Mouse (Mus musculus) stomach, embryonic 14.5 days (tissue): ENCODE data around the gene Fam243. TPM values are rescaled to one million over a fixed set of nuclear protein-coding genes. Genes with fewer than 3 reads are reported as not detected.

Experiments
- ATAC-seq: fragments of 200-750 bp; cut with Nextera tagmentation; 2 replicates; pipeline ENCODE4 v1.8.0; 2017; ENCODE audit warnings: low read depth, moderate TSS enrichment; ENCODE audit not compliant: insufficient number of reproducible peaks, insufficient read depth, low FRiP score
- H3K27ac ChIP-seq: fragments of 300-500 bp; sonication (generic); 2 replicates; pipeline ENCODE4 v1.5.1; 2014; ENCODE audit warnings: mild to moderate bottlenecking, low read length, moderate library complexity, mixed read lengths
- H3K27me3 ChIP-seq: fragments of 300-500 bp; sonication (generic); 2 replicates; pipeline ENCODE4 v1.6.1; 2014; ENCODE audit warnings: low read length, control low read depth, mixed read lengths; ENCODE audit not compliant: control insufficient read depth, insufficient read depth
- H3K36me3 ChIP-seq: fragments of 300-500 bp; sonication (generic); 2 replicates; pipeline ENCODE4 v1.6.1; 2014; ENCODE audit warnings: mild to moderate bottlenecking, control low read depth, low read length, moderate library complexity, mixed read lengths; ENCODE audit not compliant: control insufficient read depth, insufficient read depth
- H3K4me1 ChIP-seq: fragments of 300-500 bp; sonication (generic); 2 replicates; pipeline ENCODE4 v1.6.1; 2014; ENCODE audit warnings: low read length, control low read depth, mixed read lengths; ENCODE audit not compliant: control insufficient read depth, insufficient read depth
- H3K4me2 ChIP-seq: fragments of 300-500 bp; sonication (generic); replicated peaks from 2 replicates; pipeline ENCODE4 v1.6.1; 2014; ENCODE audit warnings: low read depth, low read length, control low read depth
- H3K4me3 ChIP-seq: fragments of 300-500 bp; sonication (generic); 2 replicates; pipeline ENCODE4 v1.5.1; 2014; ENCODE audit warnings: low read depth, low read length, control low read depth
- H3K9ac ChIP-seq: fragments of 300-500 bp; sonication (generic); replicated peaks from 2 replicates; pipeline ENCODE4 v1.6.1; 2014; ENCODE audit warnings: low read depth, mild to moderate bottlenecking, control low read depth, low read length, moderate library complexity, mixed read lengths
- H3K9me3 ChIP-seq: fragments of 300-500 bp; sonication (generic); 2 replicates; pipeline ENCODE4 v1.6.1; 2016; ENCODE audit warnings: low read depth, low read length, control low read depth; ENCODE audit not compliant: control insufficient read depth
- WGBS: fragments of 180-500 bp; shearing (Covaris S2); extraction: QIAGEN DNeasy Blood & Tissue Kit; methylation state at CpG from one replicate; pipeline ENCODE4 v1.1.7; 2014; 5-methylcytosine and 5-hydroxymethylcytosine counted together
- polyA plus RNA-seq: library from polyadenylated mRNA; unstranded; fragments of >200 nt; fragmentation: Nextera tagmentation; extraction: Ambion mirVana; gene quantifications from 2 replicates; pipeline ENCODE4 v1.2.1, GENCODE M21; 2014

Gene Fam243
- polyA plus RNA-seq, 1 experiment from 2014 or later = not detected

- H3K36me3 ChIP-seq = no peaks in the 10 kb centered on the region
- WGBS = 47% methylated on average over 9 of the region's 9 CpGs
- no peak for ATAC-seq
- H3K4me1 ChIP-seq = 0 out of 2 replicates have a peak, but pooled peaks cover 4% of the 10 kb centered on the region
- H3K27ac ChIP-seq = no peak overlapping the region
- no peaks in the 10 kb centered on the region for H3K9me3 ChIP-seq
- H3K4me2 ChIP-seq = no peak overlapping the region
- no peaks in the 10 kb centered on the region for H3K27me3 ChIP-seq
- no peak overlapping the region for H3K9ac ChIP-seq
- H3K4me3 ChIP-seq = no peak overlapping the region
These were observed 13.4 kb upstream of the Fam243 start for GRCm38 (mm10) chr16:92334600-92334999.

DNA sequence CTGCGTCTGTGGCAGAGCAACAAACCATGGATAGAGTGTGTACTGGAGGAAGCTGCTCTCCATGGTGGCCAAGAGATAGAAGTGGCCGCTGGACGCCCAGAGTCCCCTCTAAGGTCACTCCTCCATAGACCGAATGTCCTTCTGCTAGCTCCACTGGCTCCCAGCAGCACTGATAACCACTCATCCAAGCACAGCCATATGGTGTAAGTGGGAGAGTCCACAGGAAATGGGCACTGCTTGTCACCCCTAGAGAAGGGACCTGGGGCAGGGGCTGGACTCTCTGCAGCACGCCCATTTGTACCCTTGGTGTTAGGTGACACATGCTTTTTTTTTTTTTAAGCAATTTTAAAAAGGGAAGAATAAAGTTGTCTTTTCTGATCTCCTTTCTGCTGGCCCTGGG is 9.7 kb upstream of the Fam243 start:
- Histone ChIP-seq H3K9ac (no peak overlapping the region), H3K4me3 (no peak overlapping the region), H3K36me3 (no peaks in the 10 kb centered on the region), H3K4me1 (0 out of 2 replicates have a peak, but pooled peaks cover 4% of the 10 kb centered on the region), H3K27me3 (no peaks in the 10 kb centered on the region), H3K27ac (no peak overlapping the region), H3K4me2 (no peak overlapping the region), H3K9me3 (no peaks in the 10 kb centered on the region)
- WGBS = 81% methylated on average over 5 of the region's 5 CpGs
- ATAC-seq = no peak

DNA sequence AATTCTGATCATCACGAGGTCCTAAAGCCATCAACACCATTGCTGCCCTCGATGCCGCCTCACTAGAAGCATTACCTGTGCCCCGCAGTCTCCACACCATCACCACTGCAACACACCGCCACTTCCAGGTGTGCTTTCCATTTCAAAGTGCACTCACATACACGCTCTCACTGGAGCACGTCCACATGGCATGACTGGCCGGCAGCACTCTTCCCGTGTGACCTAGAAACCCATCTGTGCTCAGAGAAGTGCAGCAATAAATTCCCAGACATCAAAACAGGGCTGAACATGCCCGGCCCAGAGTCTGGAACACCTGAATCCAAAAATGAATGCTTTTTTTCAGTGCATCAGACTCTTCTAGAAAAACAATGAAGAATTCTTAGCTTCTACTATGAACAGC is 6.7 kb upstream of the Fam243 start:
- no peaks in the 10 kb centered on the region for H3K27me3 ChIP-seq
- no peak overlapping the region for H3K27ac ChIP-seq
- H3K4me3 ChIP-seq = no peak overlapping the region
- H3K36me3 ChIP-seq = no peaks in the 10 kb centered on the region
- no peak overlapping the region for H3K9ac ChIP-seq
- ATAC-seq = no peak
- H3K4me2 ChIP-seq = no peak overlapping the region
- WGBS = 85% methylated on average over 10 of the region's 10 CpGs
- H3K4me1 ChIP-seq = 0 out of 2 replicates have a peak, but pooled peaks cover 3% of the 10 kb centered on the region
- H3K9me3 ChIP-seq = no peaks in the 10 kb centered on the region

- Histone ChIP-seq H3K27ac (no peak overlapping the region), H3K4me2 (no peak overlapping the region), H3K9ac (no peak overlapping the region), H3K4me1 (0 out of 2 replicates have a peak, but pooled peaks cover 3% of the 10 kb centered on the region), H3K9me3 (no peaks in the 10 kb centered on the region), H3K27me3 (no peaks in the 10 kb centered on the region), H3K4me3 (no peak overlapping the region), H3K36me3 (no peaks in the 10 kb centered on the region)
- 65% methylated on average over 1 of the region's 1 CpGs for WGBS
- ATAC-seq = no peak
These were observed 3.8 kb upstream of the Fam243 start for GRCm38 (mm10) chr16:92325062-92325406.

- Histone ChIP-seq H3K4me2 (no peak overlapping the region), H3K27ac (no peak overlapping the region), H3K9me3 (no peaks in the 10 kb centered on the region), H3K27me3 (no peaks in the 10 kb centered on the region), H3K4me1 (0 out of 2 replicates have a peak, but pooled peaks cover 3% of the 10 kb centered on the region), H3K36me3 (no peaks in the 10 kb centered on the region), H3K9ac (no peak overlapping the region), H3K4me3 (no peak overlapping the region)
- 0 out of 2 replicates have a peak, but pooled peaks have one; percentile 28 for ATAC-seq
- 46% methylated on average over 7 of the region's 7 CpGs for WGBS
These were observed 3.2 kb upstream of the Fam243 start for GRCm38 (mm10) chr16:92324309-92325061.

DNA sequence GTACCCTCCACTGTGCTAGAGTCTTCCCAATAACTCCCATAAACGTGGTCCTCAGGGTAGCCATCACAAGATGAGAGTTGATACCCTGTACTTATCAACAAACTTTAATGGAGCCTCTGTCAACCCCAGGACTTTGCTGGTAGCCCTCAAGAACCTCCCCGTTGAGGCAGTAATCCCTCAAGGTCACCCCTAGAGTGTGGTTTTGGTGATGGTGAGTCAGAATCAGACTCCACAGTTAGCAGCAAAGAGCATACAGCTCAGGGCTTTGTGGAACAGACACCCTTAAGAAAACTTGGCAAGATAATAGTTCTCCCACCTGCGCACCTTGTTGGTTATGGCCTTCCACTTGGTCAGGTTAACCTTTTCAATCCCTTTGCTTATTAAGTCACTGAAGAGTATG is 880 bp downstream of the Fam243 start:
- Histone ChIP-seq H3K9me3 (no peaks in the 10 kb centered on the region), H3K4me3 (no peak overlapping the region), H3K27me3 (no peaks in the 10 kb centered on the region), H3K4me2 (no peak overlapping the region), H3K4me1 (0 out of 2 replicates have a peak, but pooled peaks cover 3% of the 10 kb centered on the region), H3K36me3 (no peaks in the 10 kb centered on the region), H3K27ac (no peak overlapping the region), H3K9ac (no peak overlapping the region)
- no peak for ATAC-seq
- WGBS = 82% methylated on average over 3 of the region's 3 CpGs

DNA sequence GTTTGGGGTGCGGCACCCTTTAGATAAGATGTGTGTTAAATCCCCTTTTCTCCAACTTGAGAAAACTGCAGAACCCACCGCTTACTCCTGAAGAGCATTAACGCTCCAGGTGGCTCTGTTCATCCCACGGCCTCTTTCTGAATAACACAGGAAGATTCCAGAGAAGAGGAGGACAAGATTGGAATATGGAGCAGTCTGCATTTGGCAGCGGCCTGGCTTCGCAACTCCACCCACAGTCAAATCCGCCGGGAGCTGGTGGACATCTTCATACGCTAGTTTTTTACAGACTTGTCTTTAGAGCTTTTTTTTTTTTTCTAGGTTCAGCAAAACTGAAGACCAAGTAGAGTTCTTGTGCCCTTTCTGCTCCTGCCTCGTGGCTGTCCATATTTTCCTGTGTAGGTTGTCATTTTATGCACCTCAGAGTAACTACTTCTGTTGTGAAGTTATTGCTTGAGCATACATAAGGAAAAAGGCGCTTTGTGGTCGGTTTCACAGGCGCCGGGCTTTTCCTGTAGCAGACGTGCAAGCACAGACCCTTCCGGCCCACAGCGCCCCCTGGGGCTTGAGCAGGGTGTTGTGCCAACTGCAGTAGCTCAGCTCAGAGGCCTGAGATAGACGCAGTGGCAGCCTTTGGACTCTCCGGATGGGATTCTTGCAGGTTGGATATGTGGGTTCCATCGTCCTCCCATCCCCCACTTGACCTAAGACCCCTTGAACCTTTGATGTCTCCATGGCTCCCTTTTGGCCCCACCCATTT is 1.7 kb downstream of the Fam243 start:
- 0 out of 2 replicates have a peak, but pooled peaks have one; percentile 42 for ATAC-seq
- no peak overlapping the region for H3K9ac ChIP-seq
- WGBS = 61% methylated on average over 20 of the region's 20 CpGs
- no peak overlapping the region for H3K27ac ChIP-seq
- H3K27me3 ChIP-seq = no peaks in the 10 kb centered on the region
- 0 out of 2 replicates have a peak, but pooled peaks cover 2% of the 10 kb centered on the region for H3K4me1 ChIP-seq
- H3K9me3 ChIP-seq = no peaks in the 10 kb centered on the region
- H3K36me3 ChIP-seq = no peaks in the 10 kb centered on the region
- no peak overlapping the region for H3K4me3 ChIP-seq
- no peak overlapping the region for H3K4me2 ChIP-seq

DNA sequence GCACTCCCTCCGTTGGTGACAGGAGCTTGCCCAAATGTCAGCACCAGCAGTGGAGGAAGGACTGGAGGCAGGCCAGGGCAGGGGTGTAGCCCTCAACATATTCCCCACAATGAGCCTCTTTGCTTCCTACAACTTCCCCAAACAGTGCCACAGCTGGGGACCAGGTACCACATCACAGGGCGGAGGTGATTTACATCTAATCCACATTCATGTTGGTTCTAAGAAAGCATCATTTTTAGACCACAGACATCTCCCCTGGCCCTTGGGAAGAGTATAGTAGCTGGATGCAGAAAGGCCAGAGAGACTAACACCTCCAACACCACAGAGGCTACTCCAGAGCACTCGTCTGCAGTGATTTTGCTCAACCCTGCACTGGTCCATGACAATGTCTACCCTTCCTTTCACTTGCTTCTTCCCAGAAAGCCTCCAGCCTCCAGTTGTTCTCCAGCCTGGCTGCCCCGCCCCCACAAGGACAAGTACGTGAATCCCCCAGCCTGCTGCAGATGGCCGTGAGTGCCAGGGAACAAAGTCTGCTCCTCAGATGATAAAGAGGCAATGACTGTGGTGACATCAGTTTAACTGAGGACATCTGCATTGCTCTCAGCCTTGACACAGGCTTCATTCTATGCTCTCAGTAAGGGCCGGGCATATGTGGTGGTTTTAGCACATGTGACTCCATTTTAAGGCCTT is 5.0 kb downstream of the Fam243 start:
- H3K9ac ChIP-seq = no peak overlapping the region
- no peak for ATAC-seq
- H3K27ac ChIP-seq = no peak overlapping the region
- 74% methylated on average over 7 of the region's 7 CpGs for WGBS
- no peak overlapping the region for H3K4me3 ChIP-seq
- H3K36me3 ChIP-seq = no peaks in the 10 kb centered on the region; the same call in none of the 2 replicates
- no peak overlapping the region for H3K4me2 ChIP-seq
- H3K27me3 ChIP-seq = no peaks in the 10 kb centered on the region
- H3K9me3 ChIP-seq = no peaks in the 10 kb centered on the region
- no peaks in the 10 kb centered on the region for H3K4me1 ChIP-seq
